Mouse (Mus musculus): ENCODE measurements around the gene Fermt1. TPM values are rescaled to one million over a fixed set of nuclear protein-coding genes. Genes with fewer than 3 reads are reported as not detected.

The Fermt1 gene
- polyA plus RNA-seq (2016; fragmentation: Nextera tagmentation; extraction: Ambion mirVana) = 8.6 and 8.7 TPM in 2 replicates

- DNase-seq (ENCODE audit: low spot score) = peak; percentile 49
- 4% methylated on average over 37 of the region's 37 CpGs for WGBS
- Histone ChIP-seq H3K27me3 (ENCODE audit: insufficient read depth, poor library complexity, severe bottlenecking) (peaks cover 56% of the 10 kb centered on the region), H3K4me3 (peak within 1 kb of the TSS; percentile 54), H3K4me1 (replicated peaks) (peaks cover 14% of the 10 kb centered on the region), H3K27ac (peak within 1 kb of the TSS; percentile 76), H3K9me3 (no peaks in the 10 kb centered on the region), H3K36me3 (no peaks in the 10 kb centered on the region)
These were observed at the start of gene Fermt1 for GRCm38 (mm10) chr2:132945326-132946207. Gene Fermt1, minus strand, starts transcription at chr2:132945906.

GRCm38 (mm10) chr2:132992659-132993531, 47.2 kb upstream of the Fermt1 start:
- 75% methylated on average over 9 of the region's 9 CpGs for WGBS
- no peaks in the 10 kb centered on the region for H3K27me3 ChIP-seq (ENCODE audit: insufficient read depth, poor library complexity, severe bottlenecking)
- DNase-seq (ENCODE audit: low spot score) = no peak

DNA sequence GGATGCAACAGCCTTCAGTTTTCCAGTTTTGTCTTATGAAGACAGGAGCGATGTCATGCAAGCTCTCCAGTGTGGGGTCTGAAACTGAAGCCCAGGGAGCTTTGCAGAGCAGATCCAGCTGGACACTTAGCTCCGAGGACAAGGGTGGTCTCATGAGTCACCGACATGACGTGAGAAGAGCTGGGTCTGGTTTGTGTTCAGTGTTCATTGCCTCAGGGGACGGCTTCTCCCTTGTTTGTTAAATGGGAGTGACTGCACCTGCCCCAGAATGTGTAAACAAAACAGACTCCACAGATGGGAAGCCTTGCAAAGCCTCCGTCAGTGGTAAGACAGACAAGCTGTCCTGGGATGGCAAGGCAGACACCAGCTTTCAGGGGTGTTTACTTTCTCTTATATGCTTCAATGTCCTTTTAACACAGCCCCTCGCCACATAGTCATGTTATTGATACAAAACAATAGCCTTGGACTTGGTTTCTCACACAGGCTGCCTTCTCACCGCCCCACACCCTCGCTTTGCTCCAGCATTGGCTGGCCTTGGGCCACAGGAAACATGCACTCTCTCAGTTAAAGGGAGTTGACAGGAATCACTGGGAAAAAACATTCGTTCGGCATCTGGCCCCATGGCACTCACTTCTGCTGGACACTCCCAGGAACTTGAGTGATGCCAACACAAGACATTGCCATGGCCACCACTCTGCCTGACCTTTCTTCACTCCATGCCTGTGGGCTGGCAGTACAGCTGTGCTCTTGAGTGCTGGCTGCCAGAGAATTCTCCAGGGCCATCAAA, 44.3 kb upstream of the Fermt1 start:
- no peak overlapping the region for H3K4me3 ChIP-seq
- H3K27ac ChIP-seq = no peak overlapping the region
- no peaks in the 10 kb centered on the region for H3K27me3 ChIP-seq (ENCODE audit: insufficient read depth, poor library complexity, severe bottlenecking)
- 72% methylated on average over 11 of the region's 11 CpGs for WGBS
- H3K9me3 ChIP-seq = no peaks in the 10 kb centered on the region
- H3K4me1 ChIP-seq (replicated peaks) = peaks cover 10% of the 10 kb centered on the region; the same call in 1 of the 2 replicates
- no peak for DNase-seq (ENCODE audit: low spot score)
- H3K36me3 ChIP-seq = no peaks in the 10 kb centered on the region

More at GRCm38 (mm10) chr2:132992659-132993531, 47.2 kb upstream of the Fermt1 start:
- Histone ChIP-seq H3K4me1 (replicated peaks) (peaks cover 10% of the 10 kb centered on the region; the same call in 1 of the 2 replicates), H3K27ac (no peak overlapping the region), H3K4me3 (no peak overlapping the region), H3K9me3 (no peaks in the 10 kb centered on the region), H3K36me3 (no peaks in the 10 kb centered on the region)

DNA sequence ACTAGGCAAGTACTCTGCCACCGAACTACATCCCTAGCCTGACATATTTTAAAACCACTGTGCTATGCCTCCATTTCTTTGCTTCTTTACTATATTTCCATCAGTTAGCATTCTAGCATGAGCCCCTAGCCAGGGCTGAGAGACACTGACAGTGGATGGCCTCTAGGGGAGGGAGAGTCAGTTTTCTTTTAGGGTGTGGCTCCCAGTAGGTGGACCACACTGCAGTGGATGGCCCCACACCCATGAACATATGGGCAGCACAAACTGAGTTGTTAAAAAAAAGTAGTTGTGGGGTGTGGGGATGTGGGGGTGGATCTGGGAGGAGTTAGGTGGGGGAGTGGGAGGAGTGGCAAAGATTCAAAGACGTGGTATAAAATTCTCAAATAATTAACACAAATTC, 27.6 kb upstream of the Fermt1 start:
- Histone ChIP-seq H3K27me3 (ENCODE audit: insufficient read depth, poor library complexity, severe bottlenecking) (no peaks in the 10 kb centered on the region), H3K36me3 (no peaks in the 10 kb centered on the region), H3K9me3 (no peaks in the 10 kb centered on the region), H3K27ac (no peak overlapping the region), H3K4me1 (replicated peaks) (no peaks in the 10 kb centered on the region), H3K4me3 (no peak overlapping the region)
- DNase-seq (ENCODE audit: low spot score) = no peak
- 90% methylated on average over 2 of the region's 2 CpGs for whole genome bisulfite sequencing

GRCm38 (mm10) chr2:132970772-132971173, 25.1 kb upstream of the Fermt1 start:
- Histone ChIP-seq H3K4me1 (replicated peaks) (no peaks in the 10 kb centered on the region), H3K36me3 (no peaks in the 10 kb centered on the region), H3K9me3 (no peaks in the 10 kb centered on the region), H3K27ac (no peak overlapping the region), H3K4me3 (no peak overlapping the region), H3K27me3 (ENCODE audit: insufficient read depth, poor library complexity, severe bottlenecking) (no peaks in the 10 kb centered on the region)
- 40% methylated on average over 4 of the region's 4 CpGs for WGBS
- no peak for DNase-seq (ENCODE audit: low spot score)

DNA sequence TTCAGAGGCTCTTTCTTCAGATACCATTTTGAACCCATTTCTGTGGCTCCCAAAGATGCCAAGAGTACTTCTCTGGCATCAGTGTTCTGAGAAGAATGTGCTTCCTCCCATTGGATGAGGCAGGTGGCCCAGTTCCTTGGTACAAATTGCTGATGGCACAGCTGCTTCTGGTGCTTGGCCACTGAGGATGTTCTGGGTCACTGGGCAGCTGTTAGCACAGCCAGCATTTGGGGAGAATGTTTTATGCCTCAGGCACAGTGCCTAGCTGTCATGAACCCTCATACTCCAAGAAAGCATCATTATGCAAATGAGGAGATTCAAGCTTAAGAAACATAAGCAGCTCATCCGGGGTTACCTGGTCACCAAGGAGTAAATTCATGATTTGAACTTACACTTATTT, 12.1 kb upstream of the Fermt1 start:
- H3K36me3 ChIP-seq = no peaks in the 10 kb centered on the region
- 74% methylated on average over 1 of the region's 1 CpGs for WGBS
- no peaks in the 10 kb centered on the region for H3K27me3 ChIP-seq (ENCODE audit: insufficient read depth, poor library complexity, severe bottlenecking)
- no peak overlapping the region for H3K27ac ChIP-seq
- no peak overlapping the region for H3K4me3 ChIP-seq
- no peak for DNase-seq (ENCODE audit: low spot score)
- no peaks in the 10 kb centered on the region for H3K9me3 ChIP-seq
- no peaks in the 10 kb centered on the region for H3K4me1 ChIP-seq (replicated peaks)

GRCm38 (mm10) chr2:132952197-132952596, 6.5 kb upstream of the Fermt1 start:
- Histone ChIP-seq H3K27me3 (ENCODE audit: insufficient read depth, poor library complexity, severe bottlenecking) (peaks cover 10% of the 10 kb centered on the region; the same call in 1 of the 2 replicates), H3K4me3 (no peak overlapping the region), H3K9me3 (no peaks in the 10 kb centered on the region), H3K4me1 (replicated peaks) (0 out of 2 replicates have a peak, but pooled peaks cover 2% of the 10 kb centered on the region), H3K27ac (no peak overlapping the region), H3K36me3 (no peaks in the 10 kb centered on the region)
- DNase-seq (ENCODE audit: low spot score) = peak; percentile 51
- WGBS = 6% methylated on average over 8 of the region's 8 CpGs

GRCm38 (mm10) chr2:132948174-132948573, 2.5 kb upstream of the Fermt1 start:
- 86% methylated on average over 7 of the region's 7 CpGs for WGBS
- Histone ChIP-seq H3K27ac (no peak overlapping the region), H3K27me3 (ENCODE audit: insufficient read depth, poor library complexity, severe bottlenecking) (peaks cover 50% of the 10 kb centered on the region)

DNA sequence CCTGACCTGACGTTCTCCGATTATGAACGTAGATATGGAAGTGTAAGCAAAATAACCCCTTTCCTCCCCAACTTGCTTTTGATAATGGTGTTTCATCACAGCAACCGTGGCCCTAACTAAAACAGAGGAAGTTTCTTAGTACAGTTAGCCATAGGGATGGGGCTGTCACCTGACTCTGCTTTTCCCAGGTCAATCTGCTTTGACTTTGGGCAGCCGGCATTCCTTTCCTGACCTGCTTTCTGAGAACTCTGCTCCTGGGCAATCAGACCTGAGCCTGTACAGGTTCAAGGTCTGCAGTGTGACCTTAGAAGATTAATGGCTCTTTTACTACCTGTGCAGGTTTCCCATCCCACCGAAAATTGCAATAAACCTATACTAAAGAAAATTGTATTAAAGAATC, 1.3 kb upstream of the Fermt1 start:
- WGBS = 76% methylated on average over 6 of the region's 6 CpGs
- Histone ChIP-seq H3K4me1 (replicated peaks) (peaks cover 16% of the 10 kb centered on the region), H3K36me3 (no peaks in the 10 kb centered on the region), H3K27me3 (ENCODE audit: insufficient read depth, poor library complexity, severe bottlenecking) (peaks cover 56% of the 10 kb centered on the region), H3K4me3 (no peak overlapping the region), H3K9me3 (no peaks in the 10 kb centered on the region), H3K27ac (no peak overlapping the region)
- no peak for DNase-seq (ENCODE audit: low spot score)

More at GRCm38 (mm10) chr2:132948174-132948573, 2.5 kb upstream of the Fermt1 start:
- no peaks in the 10 kb centered on the region for H3K9me3 ChIP-seq
- no peak for DNase-seq (ENCODE audit: low spot score)
- no peaks in the 10 kb centered on the region for H3K36me3 ChIP-seq
- H3K4me1 ChIP-seq (replicated peaks) = peaks cover 16% of the 10 kb centered on the region
- H3K4me3 ChIP-seq = no peak overlapping the region

DNA sequence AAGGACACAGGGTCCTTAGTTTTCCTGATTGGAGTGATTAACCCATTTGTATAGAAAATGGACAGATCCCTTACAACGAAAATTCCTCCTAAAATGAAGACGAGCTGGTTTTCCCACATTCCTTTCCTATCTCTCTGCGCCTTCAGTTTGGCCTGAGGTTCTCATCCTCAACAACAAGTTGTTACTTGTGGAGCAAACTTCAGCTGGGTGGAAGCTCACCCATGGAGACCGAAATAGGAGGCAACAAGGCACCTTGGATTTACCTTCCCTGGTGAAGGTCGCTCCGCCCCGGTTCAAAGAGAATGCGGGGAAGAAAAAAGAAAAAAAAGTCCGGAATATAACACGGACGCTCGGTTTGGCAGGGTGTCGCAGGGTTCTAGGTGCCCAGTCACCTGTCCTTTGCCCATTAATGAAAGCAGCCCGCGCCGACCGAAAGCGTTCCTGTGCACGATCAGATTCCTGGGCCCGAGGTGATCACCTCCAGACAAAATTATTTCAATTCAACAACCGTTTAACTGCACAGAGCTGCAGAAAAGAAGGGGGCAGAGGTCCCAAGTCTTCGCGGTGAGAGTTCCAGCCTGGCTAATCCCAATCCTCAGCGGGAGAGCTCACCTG, 888 bp downstream of the Fermt1 start:
- 6% methylated on average over 24 of the region's 24 CpGs for WGBS
- H3K4me3 ChIP-seq = peak overlapping the region; percentile 54
- no peaks in the 10 kb centered on the region for H3K9me3 ChIP-seq
- peak overlapping the region; percentile 76 for H3K27ac ChIP-seq
- H3K36me3 ChIP-seq = no peaks in the 10 kb centered on the region
- peaks cover 14% of the 10 kb centered on the region for H3K4me1 ChIP-seq (replicated peaks)
- H3K27me3 ChIP-seq (ENCODE audit: insufficient read depth, poor library complexity, severe bottlenecking) = peaks cover 56% of the 10 kb centered on the region
- peak; percentile 17 for DNase-seq (ENCODE audit: low spot score)

DNA sequence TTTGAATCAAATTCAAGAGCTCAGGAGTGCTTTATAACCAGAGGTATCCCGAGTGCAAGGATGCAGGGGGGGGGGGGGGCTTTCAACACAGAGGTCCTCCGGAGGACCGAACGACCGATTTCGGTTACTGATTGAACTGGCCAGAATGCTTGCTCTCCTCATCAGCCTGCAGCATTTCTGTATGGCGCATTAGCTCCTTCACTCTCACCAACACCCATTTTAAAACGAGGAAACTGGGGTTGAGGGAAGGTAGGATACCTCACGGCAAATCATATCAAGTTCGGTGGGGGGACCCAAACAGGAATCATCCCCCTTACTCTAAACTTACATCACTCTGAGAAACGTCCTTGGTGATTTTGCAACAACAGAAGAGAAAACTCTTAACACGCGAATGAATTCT, 1.7 kb downstream of the Fermt1 start:
- peak overlapping the region; percentile 13; the same call in 1 of the 2 replicates for H3K4me3 ChIP-seq
- peaks cover 56% of the 10 kb centered on the region for H3K27me3 ChIP-seq (ENCODE audit: insufficient read depth, poor library complexity, severe bottlenecking)
- H3K4me1 ChIP-seq (replicated peaks) = peaks cover 14% of the 10 kb centered on the region
- H3K36me3 ChIP-seq = no peaks in the 10 kb centered on the region
- H3K9me3 ChIP-seq = no peaks in the 10 kb centered on the region
- WGBS = 40% methylated on average over 13 of the region's 13 CpGs
- no peak overlapping the region for H3K27ac ChIP-seq
- no peak for DNase-seq (ENCODE audit: low spot score)

- H3K27ac ChIP-seq = no peak overlapping the region
- peaks cover 56% of the 10 kb centered on the region for H3K27me3 ChIP-seq (ENCODE audit: insufficient read depth, poor library complexity, severe bottlenecking)
- H3K36me3 ChIP-seq = no peaks in the 10 kb centered on the region
- 51% methylated on average over 9 of the region's 9 CpGs for WGBS
- DNase-seq (ENCODE audit: low spot score) = no peak
- H3K4me1 ChIP-seq (replicated peaks) = peaks cover 14% of the 10 kb centered on the region
- H3K9me3 ChIP-seq = no peaks in the 10 kb centered on the region
- no peak overlapping the region for H3K4me3 ChIP-seq
These were observed 2.1 kb downstream of the Fermt1 start for GRCm38 (mm10) chr2:132943596-132943995.
